Mouse (Mus musculus): ENCODE results near the gene Bsg. TPM values are rescaled to one million over a fixed set of nuclear protein-coding genes. Genes with fewer than 3 reads are reported as not detected.

Gene Bsg
- polyA plus RNA-seq, 1 experiment from 2014 or later = 910 TPM

GRCm38 (mm10) chr10:79709307-79709706 lies 5.0 kb downstream of the Bsg start:
- Histone ChIP-seq H3K4me1 (peaks cover 29% of the 10 kb centered on the region), H3K27ac (no peak overlapping the region), H3K9me3 (no peaks in the 10 kb centered on the region), H3K4me2 (no peak overlapping the region), H3K4me3 (no peak overlapping the region), H3K9ac (no peak overlapping the region), H3K27me3 (peaks cover 12% of the 10 kb centered on the region), H3K36me3 (peaks cover 47% of the 10 kb centered on the region)
- no peak for ATAC-seq (ENCODE audit: insufficient number of reproducible peaks, low FRiP score, low TSS enrichment, low read depth)
- 83% methylated on average over 7 of the region's 7 CpGs for WGBS

- H3K27me3 ChIP-seq = peaks cover 39% of the 10 kb centered on the region
- peaks cover 17% of the 10 kb centered on the region for H3K4me1 ChIP-seq
- no peak overlapping the region for H3K4me3 ChIP-seq
- H3K9ac ChIP-seq = no peak overlapping the region
- H3K27ac ChIP-seq = no peak overlapping the region
- H3K4me2 ChIP-seq = no peak overlapping the region
- no peak for ATAC-seq (ENCODE audit: insufficient number of reproducible peaks, low FRiP score, low TSS enrichment, low read depth)
- no peaks in the 10 kb centered on the region for H3K9me3 ChIP-seq
- 88% methylated on average over 1 of the region's 1 CpGs for WGBS
- H3K36me3 ChIP-seq = peaks cover 43% of the 10 kb centered on the region
These were observed 7.7 kb downstream of the Bsg start for GRCm38 (mm10) chr10:79712029-79712428.

- ATAC-seq (ENCODE audit: insufficient number of reproducible peaks, low FRiP score, low TSS enrichment, low read depth) = no peak
- peaks cover 19% of the 10 kb centered on the region for H3K4me1 ChIP-seq
- no peaks in the 10 kb centered on the region for H3K9me3 ChIP-seq
- 25% methylated on average over 4 of the region's 6 CpGs for WGBS
- peaks cover 38% of the 10 kb centered on the region for H3K36me3 ChIP-seq
- no peak overlapping the region for H3K4me2 ChIP-seq
- no peak overlapping the region for H3K4me3 ChIP-seq
- H3K9ac ChIP-seq = no peak overlapping the region
- H3K27ac ChIP-seq = no peak overlapping the region
- peaks cover 45% of the 10 kb centered on the region for H3K27me3 ChIP-seq
These were observed 8.3 kb downstream of the Bsg start for GRCm38 (mm10) chr10:79712499-79713126.

- H3K4me1 ChIP-seq = peaks cover 22% of the 10 kb centered on the region
- no peaks in the 10 kb centered on the region for H3K9me3 ChIP-seq
- no peak overlapping the region for H3K27ac ChIP-seq
- ATAC-seq (ENCODE audit: insufficient number of reproducible peaks, low FRiP score, low TSS enrichment, low read depth) = no peak
- peaks cover 50% of the 10 kb centered on the region for H3K27me3 ChIP-seq
- H3K9ac ChIP-seq = no peak overlapping the region
- H3K4me3 ChIP-seq = no peak overlapping the region
- 28% methylated on average over 1 of the region's 1 CpGs for WGBS
- peaks cover 37% of the 10 kb centered on the region for H3K36me3 ChIP-seq
- no peak overlapping the region for H3K4me2 ChIP-seq
These were observed 8.9 kb downstream of the Bsg start for GRCm38 (mm10) chr10:79713163-79713562.

GRCm38 (mm10) chr10:79714996-79715395 lies 10.7 kb downstream of the Bsg start:
- peaks cover 22% of the 10 kb centered on the region for H3K36me3 ChIP-seq
- H3K27me3 ChIP-seq = peaks cover 67% of the 10 kb centered on the region
- H3K4me3 ChIP-seq = no peak overlapping the region
- no peak overlapping the region for H3K27ac ChIP-seq
- 60% methylated on average over 4 of the region's 4 CpGs for WGBS
- H3K9me3 ChIP-seq = no peaks in the 10 kb centered on the region
- no peak overlapping the region for H3K4me2 ChIP-seq
- H3K4me1 ChIP-seq = peaks cover 18% of the 10 kb centered on the region
- no peak overlapping the region for H3K9ac ChIP-seq
- ATAC-seq (ENCODE audit: insufficient number of reproducible peaks, low FRiP score, low TSS enrichment, low read depth) = no peak

- peaks cover 70% of the 10 kb centered on the region for H3K27me3 ChIP-seq
- no peak for ATAC-seq (ENCODE audit: insufficient number of reproducible peaks, low FRiP score, low TSS enrichment, low read depth)
- H3K9ac ChIP-seq = no peak within 1 kb of the TSS
- H3K4me3 ChIP-seq = peak within 1 kb of the TSS; percentile 54
- H3K27ac ChIP-seq = no peak within 1 kb of the TSS
- no peaks in the 10 kb centered on the region for H3K9me3 ChIP-seq
- H3K4me1 ChIP-seq = peaks cover 18% of the 10 kb centered on the region
- peak within 1 kb of the TSS; percentile 97 for H3K4me2 ChIP-seq
- peaks cover 8% of the 10 kb centered on the region for H3K36me3 ChIP-seq
- WGBS = 3% methylated on average over 70 of the region's 91 CpGs
These were observed 12.1 kb downstream of the Bsg start, which contains the start of gene Hcn2 for GRCm38 (mm10) chr10:79716254-79716987. Gene Hcn2 (plus strand): TSS chr10:79716634.

- H3K9me3 ChIP-seq = no peaks in the 10 kb centered on the region
- H3K27me3 ChIP-seq = peaks cover 72% of the 10 kb centered on the region
- H3K9ac ChIP-seq = no peak overlapping the region
- no peak for ATAC-seq (ENCODE audit: insufficient number of reproducible peaks, low FRiP score, low TSS enrichment, low read depth)
- peaks cover 2% of the 10 kb centered on the region for H3K36me3 ChIP-seq
- peak overlapping the region; percentile 97 for H3K4me2 ChIP-seq
- 1% methylated on average over 37 of the region's 44 CpGs for WGBS
- H3K4me3 ChIP-seq = peak overlapping the region; percentile 54
- H3K27ac ChIP-seq = no peak overlapping the region
- peaks cover 18% of the 10 kb centered on the region for H3K4me1 ChIP-seq
These were observed 12.7 kb downstream of the Bsg start for GRCm38 (mm10) chr10:79716988-79717355.

GRCm38 (mm10) chr10:79717640-79718357 lies 13.5 kb downstream of the Bsg start:
- H3K27me3 ChIP-seq = peaks cover 74% of the 10 kb centered on the region
- peaks cover 18% of the 10 kb centered on the region for H3K4me1 ChIP-seq
- ATAC-seq (ENCODE audit: insufficient number of reproducible peaks, low FRiP score, low TSS enrichment, low read depth) = no peak
- H3K27ac ChIP-seq = no peak overlapping the region
- no peaks in the 10 kb centered on the region for H3K36me3 ChIP-seq
- H3K4me2 ChIP-seq = peak overlapping the region; percentile 97
- H3K4me3 ChIP-seq = peak overlapping the region; percentile 54
- WGBS = 5% methylated on average over 43 of the region's 43 CpGs
- H3K9me3 ChIP-seq = no peaks in the 10 kb centered on the region
- H3K9ac ChIP-seq = no peak overlapping the region

- Histone ChIP-seq H3K9ac (no peak overlapping the region), H3K4me1 (peaks cover 18% of the 10 kb centered on the region), H3K9me3 (no peaks in the 10 kb centered on the region), H3K4me2 (no peak overlapping the region), H3K27ac (no peak overlapping the region), H3K27me3 (peaks cover 45% of the 10 kb centered on the region), H3K36me3 (no peaks in the 10 kb centered on the region), H3K4me3 (no peak overlapping the region)
- WGBS = 69% methylated on average over 5 of the region's 5 CpGs
- ATAC-seq (ENCODE audit: insufficient number of reproducible peaks, low FRiP score, low TSS enrichment, low read depth) = no peak
These were observed 16.8 kb downstream of the Bsg start for GRCm38 (mm10) chr10:79721089-79721488.

- H3K4me1 ChIP-seq = no peaks in the 10 kb centered on the region
- H3K4me2 ChIP-seq = no peak overlapping the region
- H3K27me3 ChIP-seq = peaks cover 25% of the 10 kb centered on the region
- no peaks in the 10 kb centered on the region for H3K9me3 ChIP-seq
- ATAC-seq (ENCODE audit: insufficient number of reproducible peaks, low FRiP score, low TSS enrichment, low read depth) = no peak
- no peak overlapping the region for H3K27ac ChIP-seq
- 70% methylated on average over 6 of the region's 6 CpGs for WGBS
- no peak overlapping the region for H3K4me3 ChIP-seq
- no peaks in the 10 kb centered on the region for H3K36me3 ChIP-seq
- H3K9ac ChIP-seq = no peak overlapping the region
These were observed 18.8 kb downstream of the Bsg start for GRCm38 (mm10) chr10:79723047-79723446.

GRCm38 (mm10) chr10:79723692-79724091 lies 19.4 kb downstream of the Bsg start:
- ATAC-seq (ENCODE audit: insufficient number of reproducible peaks, low FRiP score, low TSS enrichment, low read depth) = no peak
- H3K27ac ChIP-seq = no peak overlapping the region
- WGBS = 74% methylated on average over 7 of the region's 7 CpGs
- H3K4me1 ChIP-seq = no peaks in the 10 kb centered on the region
- H3K27me3 ChIP-seq = peaks cover 19% of the 10 kb centered on the region
- H3K36me3 ChIP-seq = no peaks in the 10 kb centered on the region
- no peak overlapping the region for H3K9ac ChIP-seq
- no peaks in the 10 kb centered on the region for H3K9me3 ChIP-seq
- no peak overlapping the region for H3K4me3 ChIP-seq
- H3K4me2 ChIP-seq = no peak overlapping the region

- H3K27me3 ChIP-seq = peaks cover 4% of the 10 kb centered on the region; the same call in 1 of the 2 replicates
- no peak overlapping the region for H3K4me2 ChIP-seq
- H3K9me3 ChIP-seq = no peaks in the 10 kb centered on the region
- 0 out of 2 replicates have a peak, but pooled peaks cover 3% of the 10 kb centered on the region for H3K4me1 ChIP-seq
- ATAC-seq (ENCODE audit: insufficient number of reproducible peaks, low FRiP score, low TSS enrichment, low read depth) = no peak
- 39% methylated on average over 11 of the region's 11 CpGs for WGBS
- no peak overlapping the region for H3K27ac ChIP-seq
- H3K36me3 ChIP-seq = no peaks in the 10 kb centered on the region
- H3K4me3 ChIP-seq = no peak overlapping the region
- H3K9ac ChIP-seq = no peak overlapping the region
These were observed 21.8 kb downstream of the Bsg start for GRCm38 (mm10) chr10:79726090-79726489.
